Mouse (Mus musculus) heart, embryonic 16.5 days (tissue): ENCODE measurements around the gene Spsb1. TPM values are rescaled to one million over a fixed set of nuclear protein-coding genes. Genes with fewer than 3 reads are reported as not detected.

Experiments used
- ATAC-seq: fragments of 200-750 bp; cut with Nextera tagmentation; replicated peaks from 2 replicates; pipeline ENCODE4 v1.8.0; 2017; ENCODE audit warnings: moderate number of reproducible peaks; ENCODE audit not compliant: insufficient read depth, low FRiP score; ENCODE audit errors: extremely low read depth
- H3K27ac ChIP-seq: fragments of 300-500 bp; sonication (generic); 2 replicates; pipeline ENCODE4 v1.5.1; 2014; ENCODE audit warnings: mild to moderate bottlenecking, low read length, control low read depth, moderate library complexity
- H3K27me3 ChIP-seq: fragments of 300-500 bp; sonication (generic); 2 replicates; pipeline ENCODE4 v1.6.1; 2014; ENCODE audit warnings: low read length, mixed read lengths; ENCODE audit not compliant: control insufficient read depth, insufficient read depth
- H3K36me3 ChIP-seq: fragments of 300-500 bp; sonication (generic); 2 replicates; pipeline ENCODE4 v1.6.1; 2014; ENCODE audit not compliant: control insufficient read depth, insufficient read depth
- H3K4me1 ChIP-seq: fragments of 300-500 bp; sonication (generic); 2 replicates; pipeline ENCODE4 v1.6.1; 2014; ENCODE audit warnings: low read length, mixed read lengths; ENCODE audit not compliant: control insufficient read depth, insufficient read depth
- H3K4me2 ChIP-seq: fragments of 300-500 bp; sonication (generic); 2 replicates; pipeline ENCODE4 v1.6.1; 2014; ENCODE audit warnings: low read depth, mild to moderate bottlenecking, control low read depth, low read length
- H3K4me3 ChIP-seq: fragments of 300-500 bp; sonication (generic); 2 replicates; pipeline ENCODE4 v1.5.1; 2014; ENCODE audit warnings: mild to moderate bottlenecking, control low read depth, low read length
- H3K9ac ChIP-seq: fragments of 300-500 bp; sonication (generic); 2 replicates; pipeline ENCODE4 v1.6.1; 2014; ENCODE audit warnings: low read length, control low read depth
- H3K9me3 ChIP-seq: fragments of 300-500 bp; sonication (generic); replicated peaks from 2 replicates; pipeline ENCODE4 v1.6.1; 2016; ENCODE audit warnings: low read length; ENCODE audit not compliant: control insufficient read depth
- WGBS: fragments of 180-500 bp; shearing (Covaris S2); extraction: QIAGEN DNeasy Blood & Tissue Kit; methylation state at CpG from one replicate; pipeline ENCODE4 v1.1.7; 2014; 5-methylcytosine and 5-hydroxymethylcytosine counted together
- polyA plus RNA-seq: library from polyadenylated mRNA; unstranded; fragments of >200 nt; fragmentation: Nextera tagmentation; extraction: Ambion mirVana; gene quantifications from 2 replicates; pipeline ENCODE4 v1.2.1, GENCODE M21; 2015

The Spsb1 gene
- polyA plus RNA-seq, 1 experiment from 2014 or later: 12.4 TPM

DNA sequence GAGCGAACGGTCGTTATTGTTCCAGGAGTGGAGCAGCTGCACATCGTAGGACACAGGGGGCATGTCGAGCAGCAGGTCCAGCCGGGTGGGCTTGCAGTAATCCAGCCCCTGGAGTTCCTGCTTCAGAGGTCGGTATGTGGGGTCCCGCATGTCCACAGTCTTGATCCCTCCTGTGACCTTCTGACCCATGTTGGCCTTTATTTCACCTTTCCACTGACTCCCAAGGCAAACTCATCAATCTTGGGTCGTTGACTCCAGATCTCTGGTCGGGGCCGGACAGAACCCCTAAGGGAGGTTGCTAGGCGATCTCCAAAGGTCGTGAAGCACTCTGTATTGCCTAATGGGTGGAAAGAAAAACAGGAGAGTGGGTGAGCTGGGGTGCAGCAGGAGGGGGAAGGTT lies 47.9 kb downstream of the Spsb1 start:
- Histone ChIP-seq H3K4me2 (no peak overlapping the region), H3K4me1 (peaks cover 9% of the 10 kb centered on the region), H3K9ac (no peak overlapping the region), H3K36me3 (0 out of 2 replicates have a peak, but pooled peaks cover 7% of the 10 kb centered on the region), H3K9me3 (no peaks in the 10 kb centered on the region), H3K27ac (no peak overlapping the region), H3K27me3 (no peaks in the 10 kb centered on the region), H3K4me3 (no peak overlapping the region)
- ATAC-seq: no peak
- 70% methylated on average over 13 of the region's 13 CpGs for WGBS

DNA sequence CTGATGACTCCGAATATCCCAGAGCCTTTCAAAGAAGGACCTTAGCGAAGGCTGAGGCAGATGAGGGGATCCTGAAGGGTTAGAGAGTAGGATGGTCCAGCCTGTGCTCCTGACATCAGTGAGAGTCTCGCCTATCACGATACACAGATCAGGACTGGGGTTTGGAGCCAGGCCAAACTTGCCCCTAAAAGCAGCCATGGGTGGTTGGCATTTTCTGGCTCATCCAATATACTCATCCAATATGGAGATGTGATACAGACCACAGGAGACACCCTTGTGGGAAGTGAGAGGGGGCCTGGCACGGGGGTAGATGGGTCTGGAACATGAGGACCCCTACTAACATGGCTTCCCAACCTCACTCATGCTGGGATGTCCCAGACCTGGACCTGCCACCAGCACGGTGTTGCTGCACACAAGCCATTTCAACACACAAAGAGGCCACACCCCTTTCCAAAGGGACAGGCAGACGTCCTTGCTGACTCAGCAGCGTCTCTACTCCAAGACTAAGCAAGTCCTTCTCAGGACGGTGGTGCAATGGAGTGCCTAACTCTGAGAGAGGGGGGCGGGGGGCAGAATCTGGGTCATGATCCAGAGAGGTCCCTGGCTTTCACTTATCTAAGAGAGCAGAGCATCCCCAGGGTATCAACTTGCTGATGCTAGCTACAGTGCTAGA lies 49.4 kb downstream of the Spsb1 start:
- Histone ChIP-seq H3K4me2 (no peak overlapping the region), H3K27ac (no peak overlapping the region), H3K4me1 (peaks cover 9% of the 10 kb centered on the region), H3K27me3 (no peaks in the 10 kb centered on the region), H3K36me3 (0 out of 2 replicates have a peak, but pooled peaks cover 7% of the 10 kb centered on the region), H3K9me3 (no peaks in the 10 kb centered on the region), H3K4me3 (no peak overlapping the region), H3K9ac (no peak overlapping the region)
- 84% methylated on average over 10 of the region's 10 CpGs for WGBS
- no peak for ATAC-seq

DNA sequence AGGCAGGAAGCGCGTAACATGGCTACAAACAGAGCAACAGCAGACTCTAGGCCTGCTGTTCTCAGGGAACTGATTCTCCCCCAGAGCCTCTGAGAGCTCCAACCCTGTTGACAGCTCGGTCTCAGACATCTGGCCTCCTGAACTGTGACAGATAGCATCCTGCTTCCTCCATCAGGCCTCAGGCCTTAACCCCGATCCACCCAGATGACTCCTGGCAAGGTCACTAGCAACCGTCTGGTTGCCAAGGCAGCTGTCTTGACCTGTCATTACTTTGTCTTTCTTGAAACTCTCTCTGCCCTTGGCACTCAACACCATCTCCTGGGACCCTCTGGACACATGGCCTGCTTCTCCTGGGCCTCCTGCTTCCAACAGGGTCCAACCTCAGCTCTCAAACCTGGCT lies 51.8 kb downstream of the Spsb1 start:
- H3K27ac ChIP-seq: no peak overlapping the region
- H3K9ac ChIP-seq: no peak overlapping the region
- no peak overlapping the region for H3K4me2 ChIP-seq
- peak; percentile 15; the same call in 1 of the 2 replicates for ATAC-seq
- H3K4me1 ChIP-seq: peaks cover 9% of the 10 kb centered on the region
- WGBS: 38% methylated on average over 5 of the region's 5 CpGs
- H3K4me3 ChIP-seq: no peak overlapping the region
- H3K27me3 ChIP-seq: no peaks in the 10 kb centered on the region
- 0 out of 2 replicates have a peak, but pooled peaks cover 7% of the 10 kb centered on the region for H3K36me3 ChIP-seq
- H3K9me3 ChIP-seq: no peaks in the 10 kb centered on the region

DNA sequence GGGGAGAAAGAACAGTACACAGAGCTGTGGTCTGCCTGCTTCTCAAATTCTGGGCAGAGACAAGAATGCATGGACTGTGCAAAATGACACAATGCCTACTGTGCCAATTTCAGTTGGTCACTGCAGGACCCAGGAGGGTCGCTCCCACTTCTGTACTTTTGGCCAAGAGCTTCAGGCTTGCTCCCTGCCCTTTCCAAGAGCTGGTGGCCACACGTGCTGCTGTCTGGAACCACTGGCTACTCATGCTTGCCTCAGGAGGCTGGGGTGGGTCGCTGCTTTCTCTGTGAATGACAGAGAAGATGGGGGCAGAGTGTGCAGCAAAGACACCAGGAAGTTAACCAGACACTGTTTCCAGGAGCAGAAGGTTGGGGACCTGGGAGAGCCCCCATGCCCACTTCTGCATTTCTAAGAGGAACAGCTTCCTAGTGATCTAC lies 53.5 kb downstream of the Spsb1 start:
- H3K9ac ChIP-seq: no peak overlapping the region
- no peak for ATAC-seq
- WGBS: 63% methylated on average over 3 of the region's 3 CpGs

DNA sequence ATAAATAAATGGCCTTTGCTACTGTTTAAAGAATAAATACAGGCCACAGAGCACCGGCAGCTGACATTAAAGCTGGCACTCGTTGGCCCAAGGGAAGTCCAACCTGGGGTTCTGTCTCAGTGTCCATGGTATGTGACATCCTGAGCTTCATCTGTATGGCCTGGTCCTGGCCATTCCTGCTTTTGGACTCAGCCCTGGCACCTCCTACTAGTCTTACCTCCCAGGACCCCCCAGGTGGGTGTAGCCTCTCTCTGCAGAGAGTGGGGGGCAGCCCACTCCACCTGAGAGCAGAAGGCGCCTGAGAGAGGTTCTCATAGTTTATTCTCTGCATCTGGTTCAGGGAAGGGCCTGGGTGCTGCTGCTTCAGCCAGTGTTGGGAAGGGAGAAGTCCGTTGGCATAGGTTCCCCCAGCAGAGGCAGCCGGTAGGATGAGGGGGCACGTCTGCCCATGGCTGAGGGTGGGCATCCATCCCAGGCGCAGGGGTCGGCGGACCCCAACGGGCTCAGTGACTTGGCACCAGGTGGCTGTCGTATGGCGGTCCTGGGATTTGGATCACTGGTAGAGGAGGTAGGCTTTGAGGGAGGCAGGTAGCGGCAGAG lies 57.1 kb downstream of the Spsb1 start:
- no peaks in the 10 kb centered on the region for H3K27me3 ChIP-seq
- peaks cover 12% of the 10 kb centered on the region for H3K4me1 ChIP-seq
- no peak for ATAC-seq
- H3K27ac ChIP-seq: no peak overlapping the region
- H3K9me3 ChIP-seq: no peaks in the 10 kb centered on the region
- H3K36me3 ChIP-seq: no peaks in the 10 kb centered on the region
- 89% methylated on average over 13 of the region's 13 CpGs for WGBS
- no peak overlapping the region for H3K4me2 ChIP-seq
- no peak overlapping the region for H3K9ac ChIP-seq
- no peak overlapping the region for H3K4me3 ChIP-seq

More for the DNA sequence above, 53.5 kb downstream of the Spsb1 start:
- Histone ChIP-seq H3K4me2 (no peak overlapping the region), H3K27ac (no peak overlapping the region), H3K36me3 (0 out of 2 replicates have a peak, but pooled peaks cover 2% of the 10 kb centered on the region), H3K4me3 (no peak overlapping the region), H3K27me3 (no peaks in the 10 kb centered on the region), H3K4me1 (peaks cover 7% of the 10 kb centered on the region), H3K9me3 (no peaks in the 10 kb centered on the region)

DNA sequence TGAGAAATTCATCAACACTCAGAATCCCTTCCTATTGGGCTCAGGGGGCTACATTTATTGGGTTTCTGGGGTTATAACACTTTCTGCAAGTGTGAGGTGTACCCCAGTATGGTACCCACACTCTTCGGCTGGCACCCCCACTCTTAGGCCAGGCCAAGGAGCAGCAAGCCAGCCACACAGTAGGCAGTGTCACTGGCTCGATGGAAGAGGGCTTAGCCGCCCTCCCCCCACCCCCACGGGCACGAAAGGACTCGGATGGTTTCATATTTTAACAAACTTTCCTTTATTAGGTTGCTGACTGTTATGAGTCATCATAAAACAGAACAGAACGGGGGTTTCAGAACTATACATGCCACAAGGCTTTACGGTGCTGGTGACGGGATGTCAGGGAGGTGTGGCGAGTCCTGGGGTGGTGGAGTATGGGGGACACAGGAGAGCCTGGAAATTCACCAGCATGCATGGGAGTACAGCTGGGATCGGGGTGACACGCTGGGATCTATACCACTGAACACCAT lies 58.8 kb downstream of the Spsb1 start:
- no peak overlapping the region for H3K4me3 ChIP-seq
- 73% methylated on average over 12 of the region's 12 CpGs for WGBS
- ATAC-seq: no peak

DNA sequence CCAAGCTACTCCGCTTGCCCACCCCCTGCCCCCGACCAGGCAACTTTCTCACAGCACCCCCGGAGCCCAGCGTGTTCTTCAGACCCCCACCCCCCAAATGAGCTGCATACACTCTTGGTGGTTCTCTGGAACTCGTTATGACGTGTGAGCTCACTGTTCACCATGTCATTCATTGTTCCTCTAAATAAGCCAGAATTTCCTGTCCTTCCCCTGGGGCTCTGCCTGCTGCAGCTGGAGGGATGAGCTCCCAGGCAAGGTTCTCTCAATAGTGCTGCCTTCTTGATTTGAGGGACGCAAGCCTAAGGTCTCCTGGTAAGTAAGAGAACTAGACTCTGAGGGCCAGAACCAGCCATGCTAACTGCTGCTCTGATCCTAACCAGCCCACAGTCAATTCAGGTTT lies 59.6 kb downstream of the Spsb1 start:
- Histone ChIP-seq H3K4me3 (no peak overlapping the region), H3K36me3 (no peaks in the 10 kb centered on the region), H3K27ac (no peak overlapping the region), H3K9me3 (no peaks in the 10 kb centered on the region), H3K4me2 (no peak overlapping the region), H3K9ac (no peak overlapping the region), H3K27me3 (no peaks in the 10 kb centered on the region), H3K4me1 (peaks cover 17% of the 10 kb centered on the region)
- no peak for ATAC-seq
- 64% methylated on average over 7 of the region's 7 CpGs for WGBS

More for the DNA sequence above, 58.8 kb downstream of the Spsb1 start:
- Histone ChIP-seq H3K27me3 (no peaks in the 10 kb centered on the region), H3K4me2 (no peak overlapping the region), H3K4me1 (peaks cover 10% of the 10 kb centered on the region), H3K36me3 (no peaks in the 10 kb centered on the region), H3K9me3 (no peaks in the 10 kb centered on the region), H3K9ac (no peak overlapping the region), H3K27ac (no peak overlapping the region)

DNA sequence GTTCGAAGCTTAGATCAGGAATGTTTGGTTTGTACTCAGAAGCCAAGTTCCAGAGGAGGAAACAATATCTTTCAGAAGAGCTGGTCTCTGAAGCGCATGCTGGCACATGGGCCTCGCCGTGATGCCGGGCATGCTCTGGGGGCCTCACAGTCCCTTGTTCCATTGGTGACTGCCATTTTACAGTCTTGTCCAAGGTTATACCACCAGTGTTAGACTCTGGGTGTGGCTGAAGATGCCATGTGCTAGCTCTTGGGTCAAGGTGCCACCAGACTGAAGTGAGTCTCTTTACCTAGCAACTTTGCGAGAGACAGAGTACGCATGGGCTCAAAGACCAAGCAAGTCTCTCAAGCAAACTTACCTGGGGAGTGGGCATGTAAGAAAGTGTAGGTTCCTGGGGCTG lies 60.5 kb downstream of the Spsb1 start:
- Histone ChIP-seq H3K9me3 (no peaks in the 10 kb centered on the region), H3K4me2 (no peak overlapping the region), H3K4me1 (peaks cover 26% of the 10 kb centered on the region), H3K4me3 (no peak overlapping the region), H3K9ac (no peak overlapping the region), H3K27me3 (no peaks in the 10 kb centered on the region), H3K36me3 (no peaks in the 10 kb centered on the region), H3K27ac (no peak overlapping the region)
- WGBS: 89% methylated on average over 7 of the region's 7 CpGs
- ATAC-seq: no peak

DNA sequence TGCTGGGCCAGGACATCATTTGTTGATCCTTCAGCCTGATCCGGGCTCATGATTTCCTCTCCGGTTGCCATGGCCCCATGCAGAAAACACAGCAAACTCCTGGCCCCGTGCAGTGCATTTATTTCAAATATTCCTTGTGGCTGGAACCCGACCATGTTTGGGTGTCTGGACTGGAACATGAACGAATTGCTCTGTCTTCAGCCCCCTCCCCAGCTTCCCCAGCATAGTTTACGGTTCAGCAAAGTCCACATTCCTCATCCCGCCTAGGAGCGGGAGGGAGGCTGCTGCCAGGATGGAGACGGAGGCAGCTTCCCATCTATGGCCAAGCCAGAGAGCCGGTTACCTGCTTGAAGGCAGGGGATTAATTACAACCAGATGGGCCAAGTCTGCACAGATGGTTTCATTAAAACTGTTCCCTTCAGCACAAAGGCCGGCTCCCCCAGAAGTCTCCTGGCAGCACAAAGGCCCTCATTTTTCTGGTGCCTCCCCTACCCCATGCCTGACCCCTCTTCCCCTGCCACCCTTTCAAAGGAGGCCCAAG lies 61.2 kb downstream of the Spsb1 start:
- no peak overlapping the region for H3K4me2 ChIP-seq
- no peaks in the 10 kb centered on the region for H3K36me3 ChIP-seq
- no peak overlapping the region for H3K9ac ChIP-seq
- no peak for ATAC-seq
- peaks cover 29% of the 10 kb centered on the region for H3K4me1 ChIP-seq
- 0 out of 2 replicates have a peak overlapping the region, but pooled peaks have one; percentile 34 for H3K27ac ChIP-seq
- WGBS: 37% methylated on average over 11 of the region's 11 CpGs
- H3K4me3 ChIP-seq: no peak overlapping the region
- H3K27me3 ChIP-seq: no peaks in the 10 kb centered on the region
- H3K9me3 ChIP-seq: no peaks in the 10 kb centered on the region
